Mouse (Mus musculus) neutrophil, adult 83 days (primary cell): Measurements from ENCODE around the gene Vamp4. TPM values are rescaled to one million over a fixed set of nuclear protein-coding genes. Genes with fewer than 3 reads are reported as not detected.

Experiments
- total RNA-seq, 2 experiments: library from RNA; stranded (reverse); gene quantifications; one replicate each; pipeline ENCODE4 v1.2.4; 2023

Vamp4 gene
- 10 to 100 TPM; 44.6 to 54.1 TPM for total RNA-seq

GRCm38 (mm10) chr1:162570260-162570748 is at the start of gene Vamp4:
Gene Vamp4, plus strand, starts transcription at chr1:162570515.

GRCm38 (mm10) chr1:162548016-162548916 is 22.0 kb upstream of the Vamp4 start, which contains the start of gene Mettl13:
Gene Mettl13, minus strand, starts transcription at chr1:162548551.

GRCm38 (mm10) chr1:162639051-162639750 is 68.9 kb downstream of the Vamp4 start, which contains the start of gene Myoc:
Gene Myoc, plus strand, starts transcription at chr1:162639155.

Other genes with a start within 250 kb of the Vamp4 start
- gene Dnm3, start 92.5 kb upstream of the Vamp4 start, total RNA-seq, result not detected
- gene Mettl13, start 22.0 kb upstream of the Vamp4 start, total RNA-seq, result 1 to 10 TPM; 5.0 to 6.5 TPM
- gene Myoc, start 68.6 kb downstream of the Vamp4 start, total RNA-seq, result not detected
- gene Myocos, start 87.7 kb downstream of the Vamp4 start, total RNA-seq, result not detected
- gene Prrc2c, start 170.0 kb downstream of the Vamp4 start, total RNA-seq, result 100 to 1,000 TPM; 149 to 157 TPM
- not detected for gene Fmo4, start 243.5 kb downstream of the Vamp4 start, total RNA-seq